ENCODE assay signal across 26 mouse cellular contexts in genomic region chr8:78110003-78110649, GRCm38 (mm10).
A peak's percentile ranks its signal among the peaks of the same experiment; 100 is the strongest.
DNase-seq lines count a peak whose midpoint lies in the region; TF ChIP-seq lines count a peak whose summit lies in the region.
"Had no signal": no experiment of that assay in that cellular context is flagged by ENCODE, and none has a peak within 500 bp of the region (broad histone marks: within the 10 kb centered on the region; RNA-seq: fewer than 3 reads in every experiment).

No protein-coding gene starts in this region.

- whole genome bisulfite sequencing in kidney, adult 2 months: 72% methylated on average over 3 of the region's 3 CpGs

- TF ChIP-seq CTCF in kidney, adult 2 months (conservative IDR thresholded peaks at IDR 0.05; ENCODE audit: insufficient read depth, insufficient read length, low read depth, low read length): no peak

- H3K27me3 ChIP-seq in kidney, adult 2 months (replicated peaks; ENCODE audit: control insufficient read depth, insufficient read depth, low read length): no peaks in the 10 kb centered on the region
- H3K27me3 ChIP-seq: embryonic facial prominence, embryonic 12.5 days; limb, embryonic 13.5 days; midbrain, embryonic 12.5 days; neural tube, embryonic 15.5 days; stomach, embryonic 15.5 days had no signal

- no peak overlapping the region for H3K27ac ChIP-seq in kidney, adult 2 months (ENCODE audit: insufficient read depth, low read depth, low read length)
- H3K27ac ChIP-seq: embryonic facial prominence, embryonic 12.5 days; hindbrain, embryonic 14.5 days; limb, embryonic 13.5 days; midbrain, embryonic 12.5 days; neural tube, embryonic 15.5 days; stomach, embryonic 15.5 days had no signal

- no peaks in the 10 kb centered on the region for H3K36me3 ChIP-seq in kidney, adult 2 months (ENCODE audit: control insufficient read depth, insufficient read depth, low read length)
- H3K36me3 ChIP-seq: embryonic facial prominence, embryonic 12.5 days; limb, embryonic 13.5 days; midbrain, embryonic 12.5 days; neural tube, embryonic 15.5 days; stomach, embryonic 15.5 days had no signal

- no peak for TF ChIP-seq POLR2A in kidney, adult 2 months (IDR thresholded peaks at IDR 0.05; ENCODE audit: low read depth, low read length)

- peak; percentile 2 for DNase-seq in kidney, adult 2 months
- no peak for DNase-seq in kidney, postnatal 14 days
- DNase-seq in ES-CJ7 (ENCODE audit: low read depth, low spot score) (peak; percentile 86), ZHBTc4 (ENCODE audit: low read depth, low spot score) (peak; percentile 66)
- no peak for DNase-seq in layer of hippocampus, adult 18-20 months (ENCODE audit: low spot score in 2 of 2)
- no peak for DNase-seq in layer of hippocampus, postnatal 10 days (ENCODE audit: low spot score in 2 of 2)
- no peak for DNase-seq in left cerebral cortex, adult 11 months (ENCODE audit: low spot score)
- DNase-seq: adrenal gland, postnatal 14 days; B cell, adult 2 months; cerebellum, adult 11-12 months; cerebellum, postnatal 10 days; gastrocnemius, postnatal 25 days; heart, postnatal 36 days; kidney, adult 9 months; kidney, postnatal 25 days; lung, adult 18-20 months; lung, postnatal 14 days; right cerebral cortex, adult 18-20 months; thymus, adult 18-20 months; thymus, postnatal 36 days had no signal

- no peaks in the 10 kb centered on the region for H3K4me1 ChIP-seq in kidney, adult 2 months (ENCODE audit: control insufficient read depth, insufficient read depth, low read length)
- H3K4me1 ChIP-seq: embryonic facial prominence, embryonic 12.5 days; midbrain, embryonic 12.5 days; neural tube, embryonic 15.5 days; stomach, embryonic 15.5 days had no signal

- H3K4me3 ChIP-seq in kidney, adult 2 months (ENCODE audit: insufficient read depth, low read depth, low read length): no peak overlapping the region
- H3K4me3 ChIP-seq: embryonic facial prominence, embryonic 12.5 days; limb, embryonic 13.5 days; midbrain, embryonic 12.5 days; neural tube, embryonic 15.5 days; stomach, embryonic 15.5 days had no signal

Comparison
In these comparisons a context has a peak if more than half of its experiments do, and no peak if none do; other contexts are left out.
1. DNase-seq: peak in kidney, adult 2 months (single experiment), ES-CJ7 (single experiment) and ZHBTc4 (single experiment); none in kidney, postnatal 14 days (single experiment), layer of hippocampus, adult 18-20 months (0 of 2), layer of hippocampus, postnatal 10 days (0 of 2) and left cerebral cortex, adult 11 months (single experiment).